Mouse (Mus musculus): ENCODE data around the gene Gtf2a2.
"Not testable (repeated sequence)": the region's sequence is repeated elsewhere in the genome, so short reads cannot be mapped to it uniquely, and the experiment has no call there.

Gene Gtf2a2

DNA sequence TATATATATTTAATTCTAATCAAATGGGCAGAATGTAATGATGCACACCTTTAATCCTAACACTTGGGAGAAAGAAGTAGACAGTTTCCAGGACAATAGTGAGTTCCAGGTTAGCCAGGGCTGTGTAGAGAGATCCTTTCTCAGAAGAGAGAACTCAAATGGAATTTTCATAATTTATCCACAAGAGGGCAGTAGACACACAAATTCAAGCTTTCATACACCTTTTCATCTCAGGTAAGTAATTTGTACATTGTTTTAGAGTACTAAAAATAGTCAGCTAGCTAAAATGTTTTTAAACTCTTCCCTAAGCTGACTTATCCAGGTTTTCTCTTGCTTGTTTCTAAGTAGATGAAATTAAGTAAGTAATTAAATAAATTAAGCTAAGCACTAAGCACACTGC lies 6.5 kb downstream of the Gtf2a2 start:
- in situ Hi-C loops (cut with MboI, MseI), result no loop called here

DNA sequence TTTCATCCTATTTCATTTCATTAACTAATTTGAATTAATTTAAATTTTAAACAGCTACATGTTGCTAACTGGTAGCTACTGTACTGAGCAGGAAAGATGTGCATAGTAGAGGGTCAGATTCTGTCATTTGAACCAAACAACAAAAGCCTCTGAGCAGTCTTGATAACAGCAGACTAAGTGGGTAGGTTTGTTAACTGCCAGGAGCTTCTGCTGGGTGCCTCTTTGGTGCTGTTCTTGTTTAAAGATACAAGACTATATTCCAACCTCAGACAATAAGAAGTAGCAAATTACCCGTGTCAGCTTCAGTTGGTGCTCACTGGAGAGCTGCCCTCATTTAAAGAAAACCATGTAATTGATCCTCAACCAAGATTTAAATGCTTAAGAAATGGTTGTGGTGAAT lies 9.3 kb downstream of the Gtf2a2 start:
- in situ Hi-C loops (cut with MboI, MseI), result no loop called here

GRCm38 (mm10) chr9:70022083-70022482 lies 9.7 kb downstream of the Gtf2a2 start:
- in situ Hi-C loops (cut with MboI, MseI), result no loop called here

DNA sequence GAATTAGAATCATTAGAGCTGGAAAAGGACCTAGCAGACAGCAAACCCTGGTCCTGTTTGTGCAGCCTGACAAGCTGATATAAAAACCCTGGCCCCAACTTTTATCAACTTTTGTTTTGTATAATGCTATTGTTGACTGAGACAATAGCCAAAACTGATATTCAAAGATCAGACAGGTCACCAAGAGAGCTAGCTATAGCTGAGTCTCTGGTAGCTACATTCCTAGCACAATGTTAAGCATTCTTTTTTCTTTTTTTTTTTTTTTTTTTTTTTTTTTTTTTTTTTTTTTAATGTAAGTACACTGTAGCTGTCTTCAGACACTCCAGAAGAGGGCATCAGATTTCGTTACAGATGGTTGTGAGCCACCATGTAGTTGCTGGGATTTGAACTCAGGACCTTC lies 11.3 kb downstream of the Gtf2a2 start:
- in situ Hi-C loops (cut with MboI, MseI), result not testable (repeated sequence)

DNA sequence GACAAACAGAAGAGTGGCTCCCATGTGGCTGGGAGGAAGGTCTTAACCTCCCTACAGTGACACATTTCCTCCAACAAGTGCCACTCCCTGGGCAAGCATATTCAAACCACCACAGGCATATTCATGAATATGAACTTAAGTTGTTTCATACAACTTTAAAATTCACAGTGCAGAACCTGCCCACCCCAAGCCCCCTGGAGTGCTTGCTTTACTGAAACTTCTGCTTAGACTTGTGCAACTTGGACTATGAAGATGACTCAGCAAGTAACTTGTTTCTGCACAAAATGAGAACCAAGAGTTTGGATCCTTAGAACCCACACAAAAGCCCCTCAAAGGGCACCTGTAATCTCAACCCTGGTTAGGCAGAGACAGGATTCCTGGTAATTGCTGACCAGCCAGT lies 12.3 kb downstream of the Gtf2a2 start:
- in situ Hi-C loops (cut with MboI, MseI), result no loop called here

DNA sequence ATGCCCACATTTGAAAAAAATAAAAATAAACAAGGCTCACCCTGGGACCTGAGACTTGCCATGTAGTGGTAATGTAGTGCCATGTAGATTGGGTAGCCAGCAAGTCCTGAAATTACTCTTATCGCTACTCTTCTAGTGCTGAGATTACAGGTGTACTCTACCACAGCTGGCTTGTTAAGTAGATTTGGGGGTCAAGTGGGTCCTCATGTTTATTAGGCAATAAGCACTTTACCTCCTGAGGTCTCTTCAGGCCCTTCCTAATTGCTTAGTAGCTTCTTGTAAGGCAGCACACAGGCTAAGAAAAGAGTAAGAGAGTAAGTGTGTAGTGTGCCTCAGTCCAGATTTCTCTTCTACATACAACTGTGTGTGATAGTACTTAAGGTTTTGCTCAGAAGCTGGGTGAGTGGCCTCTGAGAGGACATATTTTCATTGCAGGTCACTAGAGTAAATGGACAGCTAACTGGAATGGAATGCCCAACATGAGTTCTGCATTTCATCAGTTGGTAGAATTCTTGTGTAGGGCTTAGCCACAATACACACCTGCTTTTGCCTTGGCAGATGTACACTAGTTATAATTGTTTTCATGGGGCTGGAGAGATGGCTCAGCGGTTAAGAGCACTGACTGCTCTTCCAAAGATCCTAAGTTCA lies 13.1 kb downstream of the Gtf2a2 start:
- in situ Hi-C loops (cut with MboI, MseI), result no loop called here

- in situ Hi-C loops (cut with MboI, MseI), result no loop called here
These were observed 19.8 kb downstream of the Gtf2a2 start for GRCm38 (mm10) chr9:70032167-70032566.

- in situ Hi-C loops (cut with MboI, MseI), result no loop called here
These were observed 20.7 kb downstream of the Gtf2a2 start for GRCm38 (mm10) chr9:70033056-70033455.

DNA sequence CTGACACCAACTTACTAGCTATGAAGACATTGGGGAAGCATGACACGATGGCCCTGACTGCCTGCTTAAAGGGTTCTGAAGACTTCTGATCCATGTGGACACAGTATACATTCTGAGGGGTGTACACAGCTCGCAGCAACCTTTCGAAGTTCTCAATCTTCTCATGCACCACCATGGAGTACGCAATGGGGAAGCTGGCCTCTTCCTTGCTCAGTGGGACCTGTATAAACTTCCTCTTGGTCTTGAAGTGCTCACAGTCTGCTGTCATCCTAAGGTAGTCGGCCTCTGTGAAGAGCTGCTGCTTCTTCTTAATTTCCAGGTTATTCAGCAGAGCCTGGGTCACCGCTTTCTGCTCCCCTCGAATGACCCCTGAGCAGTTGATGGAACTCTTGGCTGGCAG lies 22.4 kb downstream of the Gtf2a2 start:
- in situ Hi-C loops (cut with MboI, MseI), result no loop called here

- in situ Hi-C loops (cut with MboI, MseI), result no loop called here
These were observed 24.3 kb downstream of the Gtf2a2 start for GRCm38 (mm10) chr9:70036646-70037045.

DNA sequence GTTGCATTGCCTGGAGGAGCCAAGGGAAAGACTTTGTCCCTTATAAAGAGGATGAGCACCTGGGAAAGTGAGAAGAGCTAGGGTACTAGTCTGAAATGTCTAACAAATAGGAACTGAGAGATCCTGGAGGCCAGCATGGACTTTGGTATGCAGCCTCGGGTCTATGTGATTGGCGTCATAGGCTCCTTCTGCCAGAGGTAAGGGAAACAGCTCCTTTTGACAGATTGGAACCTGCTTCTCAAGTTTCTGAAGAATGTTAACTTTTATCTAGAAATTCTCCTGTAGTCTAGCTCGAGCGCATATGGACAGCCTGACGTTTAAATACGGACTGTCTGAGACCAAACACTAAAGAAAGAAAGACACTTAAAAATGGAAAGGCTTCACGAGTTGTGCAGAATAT lies 25.6 kb downstream of the Gtf2a2 start, which contains the start of gene Gcnt3:
Gcnt3 (minus strand) TSS at position 101 of the 400 bp plus-strand sequence.
- in situ Hi-C loops (cut with MboI, MseI), result no loop called here

GRCm38 (mm10) chr9:70039597-70040385 lies 27.4 kb downstream of the Gtf2a2 start:
- in situ Hi-C loops (cut with MboI, MseI), result no loop called here

DNA sequence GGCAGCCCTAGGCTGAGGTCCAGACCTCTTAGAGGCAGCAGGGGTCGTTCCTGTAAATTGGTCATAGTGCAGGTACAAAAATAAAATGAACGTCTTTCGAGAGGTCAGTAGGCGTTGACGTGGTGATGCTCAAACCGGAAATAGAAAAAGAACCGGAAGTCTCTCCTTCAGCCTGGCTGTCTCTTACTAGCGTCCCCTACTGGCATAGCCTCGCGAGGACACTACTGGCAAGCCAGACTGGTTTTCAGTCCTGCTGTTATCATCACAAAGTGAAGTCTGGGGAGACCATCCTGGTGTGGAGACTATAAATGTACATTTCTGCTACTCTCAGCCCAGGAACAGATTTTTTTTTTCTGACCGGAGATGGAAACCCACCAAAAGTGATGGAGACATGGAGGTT lies 28.2 kb downstream of the Gtf2a2 start:
- in situ Hi-C loops (cut with MboI, MseI), result no loop called here

DNA sequence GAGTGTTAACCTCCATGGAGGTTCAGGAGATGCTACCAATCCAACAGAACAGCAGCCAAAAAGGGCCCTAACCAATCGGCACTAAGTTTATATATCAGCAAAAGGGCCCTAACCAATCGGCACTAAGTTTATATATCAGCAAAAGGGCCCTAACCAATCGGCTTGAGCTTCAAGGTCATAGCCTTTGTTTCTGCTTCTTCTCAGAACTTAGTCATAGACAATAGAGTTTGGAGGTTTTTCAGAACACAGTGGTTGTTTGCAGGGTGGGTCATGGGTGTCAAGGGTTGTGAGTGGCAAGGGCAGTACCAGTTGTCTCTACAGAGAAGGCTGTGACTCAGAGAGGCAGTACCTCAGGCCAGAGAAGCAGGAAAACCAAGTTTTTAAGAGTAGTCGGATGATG lies 29.8 kb downstream of the Gtf2a2 start:
- in situ Hi-C loops (cut with MboI, MseI), result no loop called here

DNA sequence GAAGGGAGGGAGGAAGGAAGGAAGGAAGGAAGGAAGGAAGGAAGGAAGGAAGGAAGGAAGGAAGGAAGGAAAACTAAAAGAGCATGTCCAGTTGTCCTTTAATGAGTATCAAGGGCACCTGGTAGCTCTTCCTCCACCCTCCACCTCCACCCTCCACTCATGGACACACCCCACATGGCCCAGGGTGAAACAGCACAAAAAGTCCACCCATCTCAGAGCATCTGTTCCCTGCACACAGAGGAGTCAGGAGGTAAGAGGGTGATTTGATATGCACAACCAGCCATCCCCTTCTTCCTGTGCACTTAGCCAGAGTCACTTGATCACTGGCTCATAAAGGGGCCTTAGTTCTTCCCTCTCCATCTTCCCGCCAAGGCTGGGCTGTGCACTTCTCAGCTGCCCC lies 30.6 kb downstream of the Gtf2a2 start:
- in situ Hi-C loops (cut with MboI, MseI), result no loop called here

DNA sequence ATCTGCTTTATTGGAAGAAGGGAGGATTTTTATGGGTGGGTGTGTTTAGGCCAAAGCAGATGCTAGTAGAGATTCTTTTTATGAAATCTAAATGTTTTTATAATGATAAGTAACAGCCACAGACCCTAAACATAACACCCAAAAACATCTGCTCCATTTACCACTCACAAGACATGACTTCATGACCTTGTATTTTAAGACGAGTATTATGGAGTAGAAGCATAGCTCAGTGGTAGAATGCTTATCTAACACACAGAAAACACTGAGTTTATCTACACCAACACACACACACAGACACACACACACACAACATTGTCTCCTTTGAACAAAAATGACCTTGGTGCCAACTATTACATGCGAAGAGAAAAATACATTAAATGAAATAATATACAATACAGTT lies 32.5 kb downstream of the Gtf2a2 start:
- in situ Hi-C loops (cut with MboI, MseI), result no loop called here

DNA sequence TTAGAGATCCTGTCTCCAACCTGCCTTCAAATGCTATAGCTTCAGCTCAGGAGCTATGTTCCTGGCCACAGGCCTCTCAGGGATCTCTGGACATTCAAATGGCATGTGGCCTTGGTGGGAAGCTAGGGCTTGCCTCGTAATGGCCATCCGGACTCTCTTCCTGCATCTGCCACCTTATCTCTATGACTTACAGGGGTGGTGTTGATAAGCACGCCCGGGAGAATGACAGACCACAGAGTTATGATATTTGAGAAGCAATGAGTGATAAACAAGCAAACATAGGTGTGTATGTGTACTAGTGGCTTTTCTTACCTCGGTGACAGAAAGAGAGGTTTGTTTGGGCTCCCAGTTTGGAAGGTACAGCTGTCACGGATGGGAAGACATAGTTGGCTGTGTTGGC lies 33.9 kb downstream of the Gtf2a2 start:
- in situ Hi-C loops (cut with MboI, MseI), result no loop called here

- in situ Hi-C loops (cut with MboI, MseI), result no loop called here
These were observed 35.5 kb downstream of the Gtf2a2 start for GRCm38 (mm10) chr9:70047839-70048238.

GRCm38 (mm10) chr9:70048280-70048679 lies 35.9 kb downstream of the Gtf2a2 start:
- in situ Hi-C loops (cut with MboI, MseI), result no loop called here

DNA sequence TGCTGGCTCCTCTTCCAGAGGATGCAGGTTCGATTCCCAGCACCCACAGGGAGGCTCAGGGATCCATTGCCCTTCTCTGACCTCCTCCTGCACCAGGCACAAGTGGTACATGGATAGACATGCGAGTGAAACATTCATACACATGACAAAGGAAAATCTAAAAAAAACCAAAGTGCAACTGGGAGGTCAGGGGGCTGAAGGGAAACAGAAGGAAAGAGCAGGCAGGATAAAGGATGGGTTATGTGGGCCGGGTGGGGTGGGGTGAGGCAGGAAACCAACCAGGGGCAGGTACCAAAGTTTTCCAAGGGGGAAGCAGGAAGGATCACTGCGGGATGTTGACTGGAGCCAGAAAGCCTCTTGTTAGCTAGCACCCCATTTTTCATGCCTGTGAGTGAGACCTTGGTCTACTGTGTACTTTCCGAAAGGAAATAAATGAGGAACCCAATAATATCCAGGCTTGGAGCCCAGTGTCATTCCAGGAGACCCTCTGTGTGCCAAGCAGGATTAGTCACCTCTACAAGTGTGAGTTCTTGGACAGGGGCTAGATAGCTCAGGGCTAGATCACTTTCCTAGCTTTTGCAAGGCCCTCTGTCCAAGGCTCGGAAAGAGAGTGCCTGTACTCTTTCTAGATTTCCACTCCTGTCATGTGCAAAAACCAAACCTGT lies 36.5 kb downstream of the Gtf2a2 start:
- in situ Hi-C loops (cut with MboI, MseI), result no loop called here

- in situ Hi-C loops (cut with MboI, MseI), result no loop called here
These were observed 37.0 kb downstream of the Gtf2a2 start for GRCm38 (mm10) chr9:70049416-70049783.

DNA sequence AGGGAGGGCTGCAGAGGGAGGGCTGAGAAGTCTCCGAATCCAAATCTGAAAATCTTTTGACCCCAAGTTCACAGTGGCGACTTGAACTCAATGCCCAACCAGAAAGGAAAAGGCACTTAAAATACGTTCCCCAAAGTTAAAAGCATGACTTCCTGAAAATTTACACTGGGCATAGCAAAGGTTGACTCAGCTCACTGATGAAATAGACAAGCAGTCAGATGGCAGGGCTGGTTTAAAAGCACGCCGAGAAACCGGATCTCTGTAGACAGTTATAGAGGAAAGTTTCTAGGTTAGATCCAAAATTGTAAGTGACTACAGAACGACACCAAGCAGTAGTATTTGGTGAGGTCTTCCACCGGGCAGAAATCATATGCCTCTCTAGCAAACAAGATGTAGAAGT lies 37.5 kb downstream of the Gtf2a2 start:
- in situ Hi-C loops (cut with MboI, MseI), result no loop called here

DNA sequence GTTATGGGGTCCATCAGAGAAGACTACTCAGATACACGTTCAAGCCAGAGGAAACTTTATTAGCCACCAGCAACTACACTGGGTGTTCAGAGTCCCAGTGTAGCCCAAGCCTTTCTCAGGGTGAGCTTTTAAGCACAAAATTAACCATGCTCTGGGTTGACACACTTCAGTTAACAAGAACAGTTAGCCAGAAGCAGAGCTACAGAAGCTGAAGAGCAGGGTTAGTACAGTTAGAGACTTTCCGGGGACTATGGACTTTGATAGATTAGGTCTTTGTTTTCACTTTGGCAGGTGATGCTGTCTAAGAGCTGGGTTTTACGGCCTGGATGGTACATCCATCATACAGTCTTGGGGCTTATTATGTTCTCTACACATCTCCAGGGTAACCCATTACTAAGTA lies 40.4 kb downstream of the Gtf2a2 start:
- in situ Hi-C loops (cut with MboI, MseI), result no loop called here

Measured in T-helper 2 cell (primary cell).